Comparison of ENCODE assay signal across 8 mouse cellular contexts in genomic region chr6:120193174-120193573, GRCm38 (mm10).
DNase-seq lines count a peak whose midpoint lies in the region; ATAC-seq lines count a peak whose summit lies in the region.

No protein-coding gene starts in this region.

- no peaks in the 10 kb centered on the region for H3K36me3 ChIP-seq in midbrain, embryonic 10.5 days
- H3K36me3 ChIP-seq in midbrain, embryonic 16.5 days (ENCODE audit: control insufficient read depth, insufficient read depth, low read length) = no peaks in the 10 kb centered on the region
- H3K36me3 ChIP-seq in hindbrain, embryonic 16.5 days (ENCODE audit: control insufficient read depth, insufficient read depth, low read length) = no peaks in the 10 kb centered on the region
- H3K36me3 ChIP-seq in splenic B cell, adult 2 months (ENCODE audit: control insufficient read depth, insufficient read depth, low read length, poor library complexity, severe bottlenecking) = no peaks in the 10 kb centered on the region

- 24% methylated on average over 5 of the region's 5 CpGs for WGBS in midbrain, embryonic 10.5 days
- 18% methylated on average over 5 of the region's 5 CpGs for WGBS in midbrain, embryonic 16.5 days
- 25% methylated on average over 5 of the region's 5 CpGs for WGBS in hindbrain, embryonic 16.5 days

- H3K4me3 ChIP-seq in midbrain, embryonic 10.5 days = no peak overlapping the region
- no peak overlapping the region for H3K4me3 ChIP-seq in midbrain, embryonic 16.5 days (ENCODE audit: low read depth, low read length)
- no peak overlapping the region for H3K4me3 ChIP-seq in hindbrain, embryonic 16.5 days (ENCODE audit: low read length)

- ATAC-seq in midbrain, embryonic 16.5 days = no peak
- peak; percentile 61; the same call in 1 of the 2 replicates for ATAC-seq in hindbrain, embryonic 16.5 days

- peak; percentile 75 for DNase-seq in midbrain, embryonic 10.5 days (ENCODE audit: low spot score)
- peak; percentile 86 for DNase-seq in c-Kit-positive CD71-negative TER-119-negative erythroid progenitor cells, embryonic 14.5 days (ENCODE audit: low read depth)
- peak; percentile 72 to 88 for DNase-seq in frontal cortex, adult 2 months (ENCODE audit: extremely low spot score in 1 of 2, low spot score in 1 of 2)
- peak; percentile 85 for DNase-seq in left cerebral cortex, postnatal 14 days (ENCODE audit: low spot score in 2 of 2)
- DNase-seq in monocyte, adult 2 months (ENCODE audit: low read depth in 1 of 2, low spot score in 2 of 2) = peak; percentile 57 to 67
- peak; percentile 93 for DNase-seq in splenic B cell, adult 2 months (ENCODE audit: low read depth, low spot score)

- no peaks in the 10 kb centered on the region for H3K9me3 ChIP-seq in midbrain, embryonic 10.5 days (replicated peaks)
- H3K9me3 ChIP-seq in midbrain, embryonic 16.5 days (replicated peaks; ENCODE audit: control insufficient read depth, low read length, poor library complexity, severe bottlenecking) = no peaks in the 10 kb centered on the region
- H3K9me3 ChIP-seq in hindbrain, embryonic 16.5 days (ENCODE audit: control insufficient read depth, low read length) = no peaks in the 10 kb centered on the region

- intact Hi-C loops in left cerebral cortex, postnatal 14 days (cut with DNase I) = loop anchor here (2.0 to 10.0 kb wide), 2 partner anchors 154 to 708 kb away; partner anchors contain the start of gene Wnk1

- H3K27me3 ChIP-seq in midbrain, embryonic 10.5 days (ENCODE audit: low read depth, poor library complexity, severe bottlenecking) = peaks cover 39% of the 10 kb centered on the region
- H3K27me3 ChIP-seq in midbrain, embryonic 16.5 days (ENCODE audit: control insufficient read depth, insufficient read depth, low read depth, low read length) = peaks cover 4% of the 10 kb centered on the region; the same call in 1 of the 2 replicates
- H3K27me3 ChIP-seq in hindbrain, embryonic 16.5 days (replicated peaks; ENCODE audit: control insufficient read depth, insufficient read depth, low read length) = 0 out of 2 replicates have a peak, but pooled peaks cover 2% of the 10 kb centered on the region
- H3K27me3 ChIP-seq in splenic B cell, adult 2 months (ENCODE audit: control insufficient read depth, insufficient read depth, low read length, poor library complexity, severe bottlenecking) = no peaks in the 10 kb centered on the region

- peaks cover 44% of the 10 kb centered on the region for H3K4me1 ChIP-seq in midbrain, embryonic 10.5 days
- H3K4me1 ChIP-seq in midbrain, embryonic 16.5 days (ENCODE audit: control insufficient read depth, insufficient read depth, low read length) = 0 out of 2 replicates have a peak, but pooled peaks cover 3% of the 10 kb centered on the region
- H3K4me1 ChIP-seq in hindbrain, embryonic 16.5 days (ENCODE audit: control insufficient read depth, insufficient read depth, low read depth, low read length) = no peaks in the 10 kb centered on the region

- H3K4me2 ChIP-seq in midbrain, embryonic 16.5 days (ENCODE audit: low read length) = no peak overlapping the region
- no peak overlapping the region for H3K4me2 ChIP-seq in hindbrain, embryonic 16.5 days (ENCODE audit: low read length)

- no peak overlapping the region for H3K9ac ChIP-seq in midbrain, embryonic 16.5 days (ENCODE audit: low read depth, low read length)
- H3K9ac ChIP-seq in hindbrain, embryonic 16.5 days (ENCODE audit: low read depth, low read length) = no peak overlapping the region

- no peak overlapping the region for H3K27ac ChIP-seq in midbrain, embryonic 10.5 days (replicated peaks)
- H3K27ac ChIP-seq in midbrain, embryonic 16.5 days (ENCODE audit: low read length) = no peak overlapping the region
- no peak overlapping the region for H3K27ac ChIP-seq in hindbrain, embryonic 16.5 days (ENCODE audit: low read depth, low read length)
